Mouse (Mus musculus): ENCODE results near the gene Sec14l1. TPM values are rescaled to one million over a fixed set of nuclear protein-coding genes. Genes with fewer than 3 reads are reported as not detected.

The Sec14l1 gene
- polyA plus RNA-seq, 1 experiment from 2014 or later: 60.7 TPM

DNA sequence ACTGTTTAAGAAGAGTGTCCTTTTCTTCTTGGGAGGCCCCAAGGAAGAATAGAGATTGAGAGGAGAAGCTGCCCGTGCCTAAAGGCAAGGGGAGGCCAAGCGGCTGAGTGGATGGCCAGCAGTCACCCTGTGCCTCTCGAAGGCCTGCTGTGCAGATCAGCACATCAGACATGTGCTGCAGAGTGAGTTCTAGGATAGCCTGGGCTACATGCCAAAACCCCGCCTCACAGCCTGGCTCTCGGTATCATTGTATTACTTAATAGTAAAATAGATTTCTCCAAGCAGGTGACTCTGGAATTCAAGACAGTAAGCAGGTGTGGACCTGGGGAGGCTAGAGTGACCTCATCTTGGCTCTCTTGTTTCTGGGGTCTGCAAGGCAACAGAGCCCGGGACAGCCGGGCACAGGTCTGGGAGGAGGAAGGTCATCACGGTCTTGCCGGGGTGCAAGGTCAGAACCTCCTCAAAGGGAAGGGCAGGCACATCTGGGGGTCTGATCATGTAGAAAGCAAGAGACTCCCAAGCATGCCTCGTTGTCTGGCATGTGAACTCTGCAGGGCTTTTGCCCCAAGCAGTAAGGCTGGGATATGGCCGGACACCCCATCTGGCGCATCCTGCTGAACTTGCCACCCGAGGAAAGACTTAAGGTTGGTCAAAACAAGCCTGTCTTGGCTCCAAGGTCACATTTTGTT, 44.4 kb downstream of the Sec14l1 start:
- Histone ChIP-seq H3K9me3 (replicated peaks; ENCODE audit: control insufficient read depth, low read length, poor library complexity, severe bottlenecking) (no peaks in the 10 kb centered on the region), H3K27ac (ENCODE audit: low read length) (no peak overlapping the region), H3K27me3 (ENCODE audit: control insufficient read depth, insufficient read depth, low read depth, low read length) (no peaks in the 10 kb centered on the region), H3K4me1 (ENCODE audit: control insufficient read depth, insufficient read depth, low read length) (no peaks in the 10 kb centered on the region), H3K4me2 (ENCODE audit: low read length) (no peak overlapping the region), H3K4me3 (ENCODE audit: low read depth, low read length) (no peak overlapping the region), H3K36me3 (ENCODE audit: control insufficient read depth, insufficient read depth, low read length) (peaks cover 20% of the 10 kb centered on the region), H3K9ac (ENCODE audit: low read depth, low read length) (no peak overlapping the region)
- WGBS: 90% methylated on average over 13 of the region's 13 CpGs
- no peak for ATAC-seq

- H3K27me3 ChIP-seq (ENCODE audit: control insufficient read depth, insufficient read depth, low read depth, low read length): no peaks in the 10 kb centered on the region
- ATAC-seq: no peak
- H3K4me3 ChIP-seq (ENCODE audit: low read depth, low read length): no peak overlapping the region
- peaks cover 20% of the 10 kb centered on the region for H3K36me3 ChIP-seq (ENCODE audit: control insufficient read depth, insufficient read depth, low read length)
- H3K27ac ChIP-seq (ENCODE audit: low read length): no peak overlapping the region
- no peak overlapping the region for H3K9ac ChIP-seq (ENCODE audit: low read depth, low read length)
- 90% methylated on average over 5 of the region's 5 CpGs for WGBS
- H3K4me1 ChIP-seq (ENCODE audit: control insufficient read depth, insufficient read depth, low read length): no peaks in the 10 kb centered on the region
- no peaks in the 10 kb centered on the region for H3K9me3 ChIP-seq (replicated peaks; ENCODE audit: control insufficient read depth, low read length, poor library complexity, severe bottlenecking)
- no peak overlapping the region for H3K4me2 ChIP-seq (ENCODE audit: low read length)
Measured at GRCm38 (mm10) chr11:117159946-117160307, 45.0 kb downstream of the Sec14l1 start.

DNA sequence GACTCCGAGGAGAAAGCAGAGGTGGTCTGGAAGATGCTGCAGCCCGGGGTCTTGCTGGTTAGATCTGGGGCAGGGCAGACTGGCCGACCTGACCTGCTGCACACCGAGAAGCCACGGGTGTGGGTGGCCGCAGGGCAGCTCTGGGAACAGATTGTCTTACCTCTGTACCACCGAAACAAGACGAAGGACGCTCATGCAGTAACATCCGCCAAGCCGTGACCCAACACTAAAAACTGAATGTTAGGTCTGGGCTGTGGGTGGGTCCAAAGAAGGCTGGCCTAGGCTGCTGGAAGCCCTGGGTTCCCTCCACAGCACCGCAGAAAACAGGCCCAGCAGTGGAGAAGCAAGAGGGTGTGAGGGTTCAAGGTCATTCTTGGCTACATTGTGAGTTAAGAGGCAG, 45.8 kb downstream of the Sec14l1 start:
- H3K36me3 ChIP-seq (ENCODE audit: control insufficient read depth, insufficient read depth, low read length): peaks cover 12% of the 10 kb centered on the region
- no peak for ATAC-seq
- H3K4me1 ChIP-seq (ENCODE audit: control insufficient read depth, insufficient read depth, low read length): no peaks in the 10 kb centered on the region
- H3K27me3 ChIP-seq (ENCODE audit: control insufficient read depth, insufficient read depth, low read depth, low read length): no peaks in the 10 kb centered on the region
- no peak overlapping the region for H3K9ac ChIP-seq (ENCODE audit: low read depth, low read length)
- WGBS: 92% methylated on average over 12 of the region's 12 CpGs
- H3K4me3 ChIP-seq (ENCODE audit: low read depth, low read length): no peak overlapping the region
- H3K9me3 ChIP-seq (replicated peaks; ENCODE audit: control insufficient read depth, low read length, poor library complexity, severe bottlenecking): no peaks in the 10 kb centered on the region
- no peak overlapping the region for H3K27ac ChIP-seq (ENCODE audit: low read length)
- H3K4me2 ChIP-seq (ENCODE audit: low read length): no peak overlapping the region

DNA sequence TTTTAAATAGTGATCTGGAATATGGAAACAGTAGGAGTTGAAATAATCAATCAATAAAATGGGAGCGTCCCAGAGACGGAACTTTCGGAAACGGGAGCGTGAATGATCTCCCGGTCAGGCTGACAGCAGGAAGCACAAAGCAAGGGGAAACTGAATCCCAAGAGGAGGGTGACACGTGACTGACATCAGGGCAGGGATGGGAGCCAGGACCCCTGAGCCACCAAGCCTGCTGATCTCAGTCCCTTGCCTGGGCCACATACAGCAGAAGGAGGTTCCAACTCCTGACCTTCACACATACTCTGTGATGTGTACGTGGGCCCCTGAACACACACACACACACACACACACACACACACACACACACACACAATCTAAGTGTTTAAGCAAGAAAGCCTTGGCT, 46.6 kb downstream of the Sec14l1 start:
- no peak overlapping the region for H3K4me3 ChIP-seq (ENCODE audit: low read depth, low read length)
- H3K4me1 ChIP-seq (ENCODE audit: control insufficient read depth, insufficient read depth, low read length): no peaks in the 10 kb centered on the region
- H3K36me3 ChIP-seq (ENCODE audit: control insufficient read depth, insufficient read depth, low read length): peaks cover 6% of the 10 kb centered on the region; the same call in 1 of the 2 replicates
- WGBS: 73% methylated on average over 8 of the region's 8 CpGs
- H3K9ac ChIP-seq (ENCODE audit: low read depth, low read length): no peak overlapping the region
- no peaks in the 10 kb centered on the region for H3K9me3 ChIP-seq (replicated peaks; ENCODE audit: control insufficient read depth, low read length, poor library complexity, severe bottlenecking)
- no peak overlapping the region for H3K27ac ChIP-seq (ENCODE audit: low read length)
- no peak for ATAC-seq
- no peak overlapping the region for H3K4me2 ChIP-seq (ENCODE audit: low read length)
- no peaks in the 10 kb centered on the region for H3K27me3 ChIP-seq (ENCODE audit: control insufficient read depth, insufficient read depth, low read depth, low read length)

DNA sequence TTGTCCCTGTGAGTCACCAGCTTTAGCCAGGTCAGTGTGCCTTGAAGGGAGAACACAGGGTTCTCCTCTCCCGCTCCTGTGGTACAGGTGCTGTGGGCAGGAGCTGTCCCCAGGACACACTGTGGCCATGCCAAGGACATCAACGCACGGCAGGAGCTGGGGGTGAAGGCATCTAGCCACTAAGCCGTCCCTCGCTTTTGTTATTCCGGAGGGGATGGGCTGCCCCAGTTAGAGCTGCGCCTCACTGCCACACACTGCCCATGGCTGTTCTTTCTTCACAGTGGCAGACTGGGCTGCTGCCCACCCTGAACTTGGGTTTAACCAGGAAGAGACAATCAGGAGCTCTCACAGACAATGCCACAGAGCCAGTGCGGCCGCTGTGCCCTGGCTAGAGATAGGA, 48.1 kb downstream of the Sec14l1 start:
- no peak for ATAC-seq
- H3K9me3 ChIP-seq (replicated peaks; ENCODE audit: control insufficient read depth, low read length, poor library complexity, severe bottlenecking): no peaks in the 10 kb centered on the region
- no peak overlapping the region for H3K27ac ChIP-seq (ENCODE audit: low read length)
- no peaks in the 10 kb centered on the region for H3K4me1 ChIP-seq (ENCODE audit: control insufficient read depth, insufficient read depth, low read length)
- H3K36me3 ChIP-seq (ENCODE audit: control insufficient read depth, insufficient read depth, low read length): peaks cover 3% of the 10 kb centered on the region; the same call in 1 of the 2 replicates
- no peak overlapping the region for H3K9ac ChIP-seq (ENCODE audit: low read depth, low read length)
- no peaks in the 10 kb centered on the region for H3K27me3 ChIP-seq (ENCODE audit: control insufficient read depth, insufficient read depth, low read depth, low read length)
- WGBS: 81% methylated on average over 9 of the region's 9 CpGs
- H3K4me2 ChIP-seq (ENCODE audit: low read length): no peak overlapping the region
- no peak overlapping the region for H3K4me3 ChIP-seq (ENCODE audit: low read depth, low read length)

GRCm38 (mm10) chr11:117163771-117164170, 48.8 kb downstream of the Sec14l1 start:
- WGBS: 89% methylated on average over 6 of the region's 6 CpGs

DNA sequence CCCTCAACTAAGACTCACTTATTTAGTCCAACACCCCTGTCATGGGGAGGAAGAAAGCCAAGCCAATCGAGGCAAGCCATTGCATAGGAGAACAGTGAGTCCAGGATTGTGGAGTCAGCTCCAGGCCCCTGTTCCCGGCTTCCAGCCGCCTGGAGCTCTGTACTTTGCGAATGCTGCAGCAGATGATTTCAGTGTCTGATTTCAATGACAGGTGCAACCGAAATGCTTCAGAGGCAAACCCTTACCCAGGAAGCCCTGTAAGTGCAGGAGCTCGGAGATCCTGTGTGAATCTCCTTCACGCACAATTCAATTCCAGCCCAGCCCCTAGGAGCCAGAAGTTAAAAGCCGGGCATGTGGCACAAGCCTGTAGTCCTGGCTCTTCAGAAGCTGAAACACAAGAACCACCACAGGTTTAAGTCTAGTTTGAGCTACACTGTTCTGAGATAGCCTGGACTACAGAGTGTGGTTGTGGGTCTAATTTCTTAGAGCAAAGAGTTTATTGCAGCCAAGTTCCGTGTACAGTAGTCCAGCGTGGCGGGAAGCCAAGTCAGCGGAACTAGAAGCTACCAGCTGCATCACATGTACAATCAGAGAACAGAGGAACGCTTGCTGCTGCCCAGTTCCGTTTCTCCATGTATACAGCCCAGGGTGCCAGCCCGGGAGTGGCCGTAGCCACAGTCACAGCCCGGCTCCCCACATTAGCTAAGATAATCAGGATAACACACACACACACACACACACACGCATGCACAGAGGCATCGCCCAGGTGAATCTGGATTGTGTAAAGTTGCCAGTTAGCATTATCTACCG, 53.5 kb downstream of the Sec14l1 start:
- WGBS: 85% methylated on average over 20 of the region's 20 CpGs
- Histone ChIP-seq H3K4me3 (ENCODE audit: low read depth, low read length) (no peak overlapping the region), H3K4me1 (ENCODE audit: control insufficient read depth, insufficient read depth, low read length) (peaks cover 6% of the 10 kb centered on the region; the same call in 1 of the 2 replicates), H3K9ac (ENCODE audit: low read depth, low read length) (no peak overlapping the region), H3K36me3 (ENCODE audit: control insufficient read depth, insufficient read depth, low read length) (no peaks in the 10 kb centered on the region), H3K27me3 (ENCODE audit: control insufficient read depth, insufficient read depth, low read depth, low read length) (no peaks in the 10 kb centered on the region), H3K27ac (ENCODE audit: low read length) (no peak overlapping the region), H3K9me3 (replicated peaks; ENCODE audit: control insufficient read depth, low read length, poor library complexity, severe bottlenecking) (no peaks in the 10 kb centered on the region), H3K4me2 (ENCODE audit: low read length) (no peak overlapping the region)
- ATAC-seq: no peak

More at GRCm38 (mm10) chr11:117163771-117164170, 48.8 kb downstream of the Sec14l1 start:
- Histone ChIP-seq H3K27me3 (ENCODE audit: control insufficient read depth, insufficient read depth, low read depth, low read length) (no peaks in the 10 kb centered on the region), H3K4me3 (ENCODE audit: low read depth, low read length) (no peak overlapping the region), H3K4me1 (ENCODE audit: control insufficient read depth, insufficient read depth, low read length) (no peaks in the 10 kb centered on the region), H3K27ac (ENCODE audit: low read length) (no peak overlapping the region), H3K9me3 (replicated peaks; ENCODE audit: control insufficient read depth, low read length, poor library complexity, severe bottlenecking) (no peaks in the 10 kb centered on the region), H3K4me2 (ENCODE audit: low read length) (no peak overlapping the region), H3K36me3 (ENCODE audit: control insufficient read depth, insufficient read depth, low read length) (peaks cover 3% of the 10 kb centered on the region; the same call in 1 of the 2 replicates), H3K9ac (ENCODE audit: low read depth, low read length) (no peak overlapping the region)
- ATAC-seq: no peak

GRCm38 (mm10) chr11:117169088-117169635, 54.2 kb downstream of the Sec14l1 start:
- Histone ChIP-seq H3K9ac (ENCODE audit: low read depth, low read length) (no peak overlapping the region), H3K36me3 (ENCODE audit: control insufficient read depth, insufficient read depth, low read length) (no peaks in the 10 kb centered on the region), H3K27me3 (ENCODE audit: control insufficient read depth, insufficient read depth, low read depth, low read length) (no peaks in the 10 kb centered on the region), H3K9me3 (replicated peaks; ENCODE audit: control insufficient read depth, low read length, poor library complexity, severe bottlenecking) (no peaks in the 10 kb centered on the region), H3K4me3 (ENCODE audit: low read depth, low read length) (no peak overlapping the region), H3K4me1 (ENCODE audit: control insufficient read depth, insufficient read depth, low read length) (peaks cover 7% of the 10 kb centered on the region; the same call in 1 of the 2 replicates), H3K27ac (ENCODE audit: low read length) (no peak overlapping the region), H3K4me2 (ENCODE audit: low read length) (no peak overlapping the region)
- ATAC-seq: no peak
- 80% methylated on average over 11 of the region's 11 CpGs for WGBS
